Mouse (Mus musculus) urinary bladder, adult 18-20 months (tissue): Measurements from ENCODE around the gene Gm17349.
"Not testable (repeated sequence)": the region's sequence is repeated elsewhere in the genome, so short reads cannot be mapped to it uniquely, and the experiment has no call there.

Experiments used
- DNase-seq, 2 experiments: peaks; one replicate each; pipeline ENCODE4 v3.0.0; 2022; ENCODE audit warnings: low spot score in 2 of 2, mixed read lengths in 2 of 2

Gm17349 gene

GRCm38 (mm10) chr15:99717386-99718334 is 12.4 kb upstream of the Gm17349 start, which contains the start of gene Gpd1:
Gene Gpd1 (plus strand): TSS chr15:99717515.
- no peak for DNase-seq

DNA sequence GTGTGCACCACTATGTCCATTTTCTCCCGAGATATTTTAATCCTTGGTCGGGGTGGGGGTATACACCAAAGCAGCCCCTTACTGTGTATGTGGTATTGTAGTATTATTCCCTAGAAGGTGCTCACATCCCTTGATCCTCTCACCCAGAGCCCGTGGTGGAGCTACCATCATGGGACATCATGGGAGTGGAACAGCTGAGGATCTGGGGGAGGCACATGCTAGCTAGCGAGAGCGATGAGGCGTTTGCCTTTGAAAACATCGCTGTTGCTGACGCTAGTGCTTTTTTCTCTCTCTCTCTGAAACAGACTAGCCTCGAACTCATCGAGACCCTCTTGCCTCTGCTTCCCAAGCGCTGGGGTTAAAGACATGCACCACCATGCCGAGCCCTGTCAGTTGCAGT is 11.5 kb upstream of the Gm17349 start:
- no peak for DNase-seq

DNA sequence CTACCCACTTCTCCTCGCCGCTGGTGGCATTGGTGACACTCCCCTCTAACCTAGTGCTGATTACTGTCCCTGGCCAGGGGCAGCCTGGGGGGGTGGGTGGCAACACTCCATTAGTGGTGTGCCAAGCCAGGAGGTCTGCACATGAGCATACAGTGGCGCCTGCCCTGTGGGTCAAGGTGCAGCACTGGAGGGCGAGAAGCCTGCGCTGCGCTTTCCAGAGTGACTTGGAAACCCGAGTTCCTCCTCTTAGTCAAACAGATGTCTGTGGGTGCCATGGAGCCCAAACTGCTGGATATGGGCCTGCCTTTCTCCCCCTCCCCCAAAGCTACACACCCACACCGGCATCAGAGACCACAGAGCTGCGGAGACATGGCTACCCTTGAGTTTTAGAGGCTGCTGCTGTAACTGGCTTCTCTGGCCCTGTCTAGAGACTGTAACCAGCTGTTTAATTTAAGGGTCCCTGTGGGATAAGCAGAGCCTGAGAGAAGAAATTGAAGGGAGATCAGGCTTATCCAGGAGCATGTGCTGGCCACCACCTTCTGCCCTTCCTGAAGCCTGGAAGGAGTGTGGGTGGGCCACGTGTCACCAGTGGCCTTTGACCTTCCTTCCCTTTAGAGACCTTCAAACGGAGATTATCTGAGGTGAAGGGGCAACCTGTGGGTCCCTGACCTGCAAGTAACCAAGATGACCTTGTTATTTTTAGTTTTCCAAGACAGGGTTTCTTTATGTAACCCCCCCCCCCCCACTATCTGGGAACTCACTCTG is 10.9 kb upstream of the Gm17349 start:
- no peak for DNase-seq

DNA sequence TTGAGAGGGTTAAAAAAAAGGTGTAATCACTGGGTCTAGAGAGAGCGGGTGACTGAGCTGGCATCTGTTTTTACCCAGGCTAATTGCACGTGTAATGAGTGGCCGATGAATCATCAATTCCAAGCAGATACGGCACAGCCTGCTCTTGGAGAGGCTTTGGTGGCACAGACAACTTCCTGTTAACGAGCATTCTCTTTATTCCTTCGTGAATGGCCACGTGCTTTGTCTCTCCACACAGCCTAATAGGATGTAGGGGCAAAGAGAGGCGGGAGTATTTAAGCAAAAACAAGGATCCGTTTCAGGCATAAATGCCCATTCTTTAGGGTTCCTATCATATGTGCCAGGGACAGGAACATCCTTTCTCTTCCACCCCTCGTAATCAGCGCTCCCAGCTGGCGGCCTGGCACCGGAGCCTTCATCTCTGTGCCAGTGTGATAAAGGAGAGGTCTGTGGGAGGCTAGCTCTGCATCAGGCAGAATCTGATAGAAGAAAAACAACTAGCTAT is 10.1 kb upstream of the Gm17349 start:
- DNase-seq, result no peak

GRCm38 (mm10) chr15:99714858-99715257 is 9.6 kb upstream of the Gm17349 start:
- peak in 1 of 2 experiments; percentile 46 for DNase-seq

GRCm38 (mm10) chr15:99714206-99714605 is 8.9 kb upstream of the Gm17349 start:
- no peak for DNase-seq

- DNase-seq, result no peak
Observed at GRCm38 (mm10) chr15:99713569-99713968, 8.3 kb upstream of the Gm17349 start.

DNA sequence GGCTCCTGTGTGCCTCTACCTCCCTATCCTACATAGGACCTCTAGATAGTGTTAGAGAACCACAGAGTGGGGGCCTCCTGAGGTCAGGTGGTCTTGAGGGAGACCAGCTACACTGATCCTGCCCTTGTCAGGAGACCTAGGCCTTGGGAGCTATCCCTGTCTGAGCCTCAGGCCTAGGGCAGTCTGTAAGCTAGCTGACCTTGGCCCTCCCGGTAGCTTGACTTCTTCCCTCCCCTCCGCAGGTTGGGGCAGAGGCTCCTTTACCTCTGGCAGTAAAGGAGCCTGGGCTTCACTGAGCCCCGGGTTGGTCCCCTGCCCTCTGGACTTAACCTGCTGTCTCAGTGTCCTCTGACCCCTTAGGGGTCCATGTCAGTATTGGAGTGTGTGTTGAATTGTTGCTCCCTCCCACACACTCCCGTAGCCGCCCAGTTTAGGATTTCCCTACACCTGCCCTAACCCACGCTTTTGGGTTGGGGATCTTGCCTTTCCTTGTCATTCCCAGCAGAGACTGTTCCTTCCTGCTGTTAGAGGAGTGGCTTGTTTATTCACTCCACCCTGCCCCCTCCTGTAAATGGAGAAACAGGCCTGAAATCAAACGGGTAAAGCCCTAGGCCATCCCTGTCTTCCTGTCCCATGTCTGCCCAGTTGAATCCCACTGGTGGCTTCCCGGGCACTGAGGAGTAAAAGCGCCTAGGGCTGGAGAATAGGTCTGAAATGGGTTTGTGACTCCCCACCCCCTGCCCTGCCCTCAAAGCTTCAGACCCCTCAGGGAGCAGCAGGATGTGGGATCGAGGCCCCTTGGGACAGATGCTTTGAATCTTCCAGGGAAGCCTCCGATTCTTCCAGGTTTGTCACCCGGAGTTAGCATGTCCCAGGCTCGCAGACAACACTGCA is 7.6 kb upstream of the Gm17349 start:
- no peak for DNase-seq

- DNase-seq, result no peak
Observed at GRCm38 (mm10) chr15:99711491-99711890, 6.2 kb upstream of the Gm17349 start.

DNA sequence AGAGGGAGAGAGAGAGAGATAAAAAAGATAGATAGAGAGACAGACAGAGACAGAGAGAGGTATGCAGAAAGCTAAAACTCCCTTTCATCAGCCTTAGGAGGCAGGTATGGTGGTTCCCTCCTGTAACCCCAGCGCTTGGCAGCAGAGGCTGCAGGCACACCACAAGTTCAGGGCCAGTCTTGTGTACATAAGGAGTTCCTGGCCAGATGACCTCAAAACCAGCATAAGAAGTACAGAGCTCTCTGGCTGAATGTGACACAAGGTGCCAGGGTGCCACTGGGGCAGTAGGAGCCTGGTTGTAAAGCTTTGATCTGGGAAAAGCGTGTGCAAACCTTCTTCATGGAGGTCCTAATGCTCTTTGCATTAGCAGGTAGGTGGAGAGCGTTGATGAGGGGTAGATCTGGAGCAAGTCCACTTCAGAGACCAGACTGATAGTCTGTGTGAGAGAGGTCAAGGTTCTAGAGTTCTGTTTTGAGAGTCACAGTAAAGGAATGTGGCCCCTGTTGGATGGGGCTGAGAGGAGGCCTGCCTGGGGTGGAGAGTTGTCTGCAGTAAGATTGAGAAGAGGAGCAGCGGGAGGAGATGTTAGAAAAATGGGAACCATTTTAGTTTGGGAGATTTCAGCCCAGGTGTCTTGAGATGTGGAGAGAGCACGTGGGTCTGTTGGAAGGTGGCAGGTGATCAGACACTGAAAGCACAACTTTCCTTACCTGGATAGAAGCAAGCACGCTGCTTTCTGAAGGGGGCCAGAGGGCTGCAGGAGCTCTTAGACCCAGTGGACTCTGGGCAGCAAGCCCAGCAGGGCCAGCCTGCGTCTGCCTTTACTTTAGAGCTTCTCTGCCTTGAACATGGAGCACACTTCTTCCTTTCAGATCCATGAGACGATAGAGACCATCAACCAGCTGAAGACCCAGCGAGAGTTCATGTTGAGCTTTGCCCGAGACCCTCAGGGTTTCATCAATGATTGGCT is 5.2 kb upstream of the Gm17349 start:
- DNase-seq, result no peak

GRCm38 (mm10) chr15:99708176-99708575 is 2.9 kb upstream of the Gm17349 start:
- DNase-seq, result no peak

GRCm38 (mm10) chr15:99704881-99705280 is 409 bp downstream of the Gm17349 start:
- DNase-seq, result no peak

DNA sequence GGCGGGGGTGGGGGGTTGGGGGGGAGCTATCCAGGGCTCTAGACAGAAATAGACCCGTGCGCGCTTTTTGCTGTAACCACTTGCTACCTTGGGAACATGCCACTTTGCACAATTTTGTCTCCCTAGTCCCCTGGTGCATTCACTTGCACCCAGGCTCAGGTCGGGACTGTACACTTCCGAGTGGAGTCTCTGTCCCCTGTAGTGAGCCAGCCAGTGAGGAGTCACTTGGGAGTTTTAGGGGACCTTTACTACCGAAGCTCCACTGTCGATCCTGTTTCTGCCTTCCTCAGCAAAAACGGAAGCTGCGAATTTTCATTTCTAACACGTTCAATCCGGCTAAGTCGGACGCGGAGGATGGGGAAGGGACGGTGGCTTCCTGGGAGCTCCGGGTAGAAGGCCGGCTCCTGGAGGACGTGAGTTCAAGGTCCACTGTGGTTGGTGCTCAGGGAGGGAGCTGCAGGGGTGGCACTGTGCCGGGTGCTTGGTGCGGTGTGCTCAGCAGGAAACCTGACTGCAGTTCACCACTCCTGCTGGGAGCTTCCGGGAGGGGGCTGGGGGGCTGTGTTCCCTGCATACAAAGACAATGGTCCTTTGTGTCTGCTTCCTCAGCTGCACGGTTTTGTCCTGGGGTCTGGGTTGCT is 1.1 kb downstream of the Gm17349 start:
- DNase-seq, result no peak

DNA sequence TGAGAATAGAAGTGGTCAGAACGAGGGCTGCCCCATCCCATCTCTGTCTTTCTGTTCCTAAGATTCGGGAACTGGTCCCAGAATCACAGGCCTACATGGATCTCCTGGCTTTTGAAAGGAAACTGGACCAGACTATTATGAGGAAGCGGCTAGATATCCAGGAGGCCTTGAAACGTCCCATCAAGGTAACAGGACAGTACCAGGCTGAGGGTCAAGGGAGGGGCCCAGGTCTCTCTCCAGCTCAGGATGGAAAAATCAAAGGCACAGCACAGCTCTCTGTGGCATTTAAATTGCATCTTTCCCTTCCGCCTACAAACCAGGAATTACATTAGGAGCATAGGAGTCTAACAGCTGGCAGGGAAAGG is 1.6 kb downstream of the Gm17349 start:
- no peak for DNase-seq

- DNase-seq, result no peak
Observed at GRCm38 (mm10) chr15:99703104-99703503, 2.2 kb downstream of the Gm17349 start.

DNA sequence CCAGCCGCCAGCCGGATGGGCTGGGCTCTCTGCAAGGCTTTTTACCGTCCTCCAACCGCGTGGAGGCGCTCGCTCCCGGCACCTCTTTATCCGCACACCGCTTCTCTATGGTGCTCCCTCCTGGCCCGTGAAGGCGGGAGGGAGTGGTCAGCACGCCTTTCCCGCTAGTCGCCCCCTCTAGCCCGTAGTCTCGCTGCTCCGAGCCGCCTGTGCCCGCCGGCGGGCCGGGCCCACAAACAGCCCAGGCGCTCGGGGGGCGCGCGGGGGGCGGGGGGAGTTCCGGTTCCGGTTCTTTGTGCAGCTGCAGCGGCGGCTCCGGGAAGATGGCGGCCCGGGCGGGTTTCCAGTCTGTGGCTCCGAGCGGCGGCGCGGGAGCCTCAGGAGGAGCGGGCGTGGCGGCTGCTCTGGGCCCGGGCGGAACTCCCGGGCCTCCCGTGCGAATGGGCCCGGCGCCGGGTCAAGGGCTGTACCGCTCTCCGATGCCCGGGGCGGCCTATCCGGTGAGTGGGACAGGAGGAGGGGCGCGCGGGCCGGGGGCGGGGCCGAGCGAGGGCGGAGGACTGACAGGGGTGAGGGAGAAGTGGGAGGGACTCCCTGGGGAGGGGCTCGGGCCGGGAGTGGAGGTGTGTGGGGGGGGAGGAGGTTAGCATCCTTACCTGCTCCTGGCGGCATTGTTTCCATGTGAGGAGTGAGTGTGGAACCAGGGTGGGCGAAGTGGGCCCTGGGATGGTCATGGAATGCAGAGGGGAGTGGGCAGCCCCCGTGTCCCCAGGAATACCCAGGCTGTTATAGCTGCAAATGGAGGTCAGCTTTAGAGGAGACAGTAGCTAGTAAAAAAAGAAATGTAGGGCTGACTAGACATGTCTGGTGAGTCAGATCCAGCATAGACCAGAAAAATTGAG is 3.0 kb downstream of the Gm17349 start, which contains the start of gene Smarcd1:
Gene Smarcd1 (plus strand): TSS at position 131 of the 902 bp plus-strand sequence.
- DNase-seq, result peak; percentile 90 to 94

GRCm38 (mm10) chr15:99701640-99701998 is 3.7 kb downstream of the Gm17349 start:
- DNase-seq, result not testable (repeated sequence)

- no peak for DNase-seq
Observed at GRCm38 (mm10) chr15:99700219-99701106, 4.8 kb downstream of the Gm17349 start.
